Mouse (Mus musculus) liver, adult (tissue): Measurements from ENCODE around the gene Prkcb.

Source experiments
- GATA4 ChIP-seq: IDR thresholded peaks from 2 replicates; pipeline ENCODE4 v1.6.1; 2014; ENCODE audit warnings: mild to moderate bottlenecking, low read length; ENCODE audit not compliant: insufficient replicate concordance

The Prkcb gene

DNA sequence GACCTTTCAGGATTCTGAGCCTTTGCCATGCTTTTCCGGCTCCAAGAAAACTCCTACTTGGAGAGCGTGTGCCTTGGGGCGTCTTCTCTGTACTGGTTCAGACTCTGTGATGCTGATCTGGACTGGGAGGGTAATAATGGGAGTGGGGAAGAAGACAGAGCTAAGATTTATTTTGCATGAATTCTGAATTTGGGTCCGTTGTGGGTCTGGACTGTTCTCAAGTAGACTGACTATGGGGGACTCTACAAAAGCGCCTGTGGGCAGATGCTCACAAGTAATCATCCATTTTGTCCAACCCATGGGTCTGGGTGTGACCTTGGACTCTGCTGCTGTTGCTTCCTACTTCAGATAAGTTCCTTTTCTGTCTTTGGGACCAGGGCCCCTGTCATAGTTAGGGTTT is 240.1 kb downstream of the Prkcb start:
- no peak for TF ChIP-seq GATA4

DNA sequence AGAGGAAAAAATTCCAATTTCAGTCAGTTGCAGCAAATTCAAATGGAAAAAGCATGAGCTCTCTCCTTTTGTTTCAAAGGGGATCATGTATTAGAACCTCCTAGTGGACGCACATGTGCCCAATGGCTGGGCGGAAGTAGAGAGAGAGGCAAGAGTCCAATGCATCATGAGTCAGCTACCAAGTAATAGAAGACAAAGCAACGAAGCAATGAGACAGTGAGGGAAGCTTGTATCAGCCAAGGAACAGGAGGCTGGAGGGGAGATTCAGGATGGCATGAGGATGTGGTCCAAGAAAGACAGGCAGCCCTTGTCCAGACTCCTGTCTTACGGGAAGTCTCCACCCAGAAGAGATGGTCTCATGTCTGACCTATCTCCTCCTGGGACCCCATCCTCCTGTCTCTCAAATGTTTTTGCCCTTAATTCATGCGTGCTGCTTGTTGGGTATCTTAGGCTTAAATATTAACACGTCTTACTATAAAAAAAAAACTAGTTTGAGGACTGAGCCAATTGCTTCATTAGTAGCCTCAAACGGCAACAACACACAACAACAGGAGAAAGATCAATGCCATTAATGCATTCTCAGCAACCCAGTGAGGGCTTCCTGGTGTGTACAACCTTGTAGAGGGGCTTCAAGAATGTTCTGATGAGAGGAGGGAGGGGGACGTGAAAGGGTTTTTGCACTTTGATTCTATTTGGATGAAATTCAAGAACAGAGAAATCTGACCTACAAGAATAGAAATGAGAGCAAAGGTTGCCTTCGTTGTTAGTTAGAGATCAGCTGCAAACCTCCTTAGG is 245.2 kb downstream of the Prkcb start:
- TF ChIP-seq GATA4: no peak

DNA sequence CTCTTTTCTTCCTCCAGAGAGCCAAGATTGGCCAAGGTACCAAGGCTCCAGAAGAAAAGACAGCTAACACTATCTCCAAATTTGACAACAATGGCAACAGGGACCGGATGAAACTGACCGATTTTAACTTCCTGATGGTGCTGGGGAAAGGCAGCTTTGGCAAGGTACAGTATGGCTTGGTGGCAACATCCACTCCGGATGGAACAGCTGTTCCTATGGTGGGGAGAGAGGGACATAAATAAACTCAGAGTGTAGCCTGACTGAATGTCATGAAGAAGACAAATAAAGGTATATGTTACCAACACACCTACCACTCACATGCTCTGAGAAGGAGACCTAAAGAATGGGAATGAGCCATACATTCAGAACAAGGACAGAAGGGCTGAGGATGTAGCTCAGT is 256.1 kb downstream of the Prkcb start:
- TF ChIP-seq GATA4: no peak

DNA sequence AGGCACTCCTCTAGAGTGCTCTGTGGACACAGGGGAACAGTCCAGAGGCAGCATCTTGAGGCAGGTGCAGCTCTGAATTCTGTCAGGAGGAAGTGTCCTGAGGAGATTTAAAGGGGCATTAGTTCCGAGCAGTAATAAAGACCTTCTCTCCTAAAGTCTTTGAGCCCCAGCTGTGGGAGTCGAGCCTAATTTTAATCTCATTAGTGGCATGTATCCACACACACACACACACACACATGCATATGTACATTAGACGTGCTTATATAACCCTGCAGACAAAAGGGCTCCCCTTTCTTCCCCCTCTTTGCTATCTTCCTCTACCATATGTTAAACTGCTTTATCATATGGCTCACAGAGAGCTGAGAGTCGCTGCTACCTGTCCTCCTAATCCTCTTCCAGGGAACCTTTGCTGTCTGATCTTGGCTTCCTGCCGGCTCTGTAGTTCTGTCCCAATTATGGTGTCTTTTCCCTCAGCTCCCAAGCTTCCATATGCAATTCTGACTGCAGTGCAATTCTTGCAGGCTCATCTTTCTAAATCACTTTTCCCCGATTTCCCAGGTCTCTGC is 268.1 kb downstream of the Prkcb start:
- no peak for TF ChIP-seq GATA4

DNA sequence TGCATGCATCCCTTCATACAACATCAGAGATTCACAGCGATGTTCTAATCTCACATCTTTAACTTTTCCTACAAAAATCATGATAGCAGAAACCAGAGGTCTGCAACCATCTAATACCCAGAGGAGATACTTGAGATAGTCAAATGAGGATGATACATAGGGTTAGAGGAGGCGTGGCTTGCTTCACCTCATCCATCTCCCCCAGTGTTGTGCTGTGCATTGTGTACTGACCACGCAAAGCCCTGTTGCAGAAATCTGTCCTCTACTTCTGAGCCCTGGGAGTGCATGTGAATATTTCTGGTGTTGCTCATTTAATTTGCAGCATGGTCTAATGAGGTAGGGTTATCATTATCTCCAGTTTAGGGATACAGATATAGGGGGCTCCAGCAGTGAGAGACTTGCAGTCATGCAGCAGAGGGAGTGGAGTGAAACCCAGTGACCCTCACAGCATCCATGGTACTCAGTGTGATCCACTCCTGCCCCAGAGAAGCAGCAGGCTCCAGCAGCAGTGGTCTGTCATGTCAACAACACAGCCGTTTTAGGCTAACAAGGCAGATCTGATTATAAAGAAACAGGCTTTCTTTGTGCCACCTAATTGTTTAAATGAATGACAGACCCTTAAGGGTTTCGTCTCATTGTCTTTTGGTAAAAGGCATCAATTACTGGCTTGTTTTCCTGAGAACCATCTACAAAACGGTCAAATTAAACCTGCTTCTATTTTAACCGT is 269.7 kb downstream of the Prkcb start:
- no peak for TF ChIP-seq GATA4

DNA sequence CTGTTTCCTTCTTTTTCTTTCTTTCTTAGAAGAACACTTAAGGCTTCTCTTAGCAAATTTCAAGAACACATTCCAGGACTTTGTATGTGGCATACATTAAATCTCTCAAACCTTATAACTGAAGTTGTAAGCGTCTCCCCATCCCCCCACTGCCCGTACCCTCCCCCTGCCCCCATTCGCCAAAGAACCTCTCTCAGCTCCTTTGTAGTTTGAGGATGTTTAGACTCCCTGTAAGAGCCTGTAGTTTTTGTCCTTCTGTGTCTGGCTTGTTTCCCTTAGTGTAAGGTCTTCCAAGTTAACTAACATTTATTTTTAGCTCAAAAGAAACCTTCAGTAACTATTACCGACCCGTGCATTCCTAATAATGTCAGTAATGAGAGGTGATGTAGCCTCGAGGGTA is 270.4 kb downstream of the Prkcb start:
- TF ChIP-seq GATA4: no peak

DNA sequence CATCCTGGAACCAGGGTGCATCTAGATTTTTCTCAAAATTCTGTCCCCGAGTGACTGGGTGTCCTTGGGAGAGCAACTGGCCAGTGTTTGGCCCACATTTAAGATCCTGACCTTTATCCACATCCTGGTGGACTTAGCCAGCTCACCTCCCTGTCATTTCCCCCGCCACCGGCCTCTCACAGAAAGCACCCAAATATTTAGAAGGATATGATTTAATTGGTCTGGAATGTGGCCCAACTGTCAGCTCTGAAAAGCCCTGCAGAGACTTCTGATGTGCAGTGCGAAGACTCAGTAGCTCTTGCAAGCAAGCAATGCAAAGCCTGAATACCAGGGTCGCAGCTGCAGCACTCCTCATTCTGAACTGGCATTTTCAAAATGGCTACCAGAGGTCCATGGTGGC is 274.0 kb downstream of the Prkcb start:
- TF ChIP-seq GATA4: no peak

DNA sequence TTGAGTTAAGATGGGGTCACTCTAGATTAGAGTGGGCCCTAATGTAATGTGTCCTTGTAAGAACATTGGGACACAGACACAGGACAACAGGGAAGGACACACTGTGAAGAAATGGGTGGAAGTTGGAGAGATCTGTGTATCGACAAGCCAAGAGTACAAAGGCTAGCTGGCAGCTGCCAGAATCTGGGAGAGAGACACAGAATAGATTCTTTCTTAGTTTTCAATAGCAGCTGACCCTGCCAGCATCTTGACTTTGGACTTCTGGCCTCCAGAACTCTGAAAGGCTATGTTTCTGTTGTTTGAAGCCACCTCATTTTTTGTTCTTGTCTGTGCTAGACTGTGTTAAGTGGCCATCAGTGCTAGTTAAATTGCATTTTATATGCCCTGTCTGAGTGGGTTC is 276.8 kb downstream of the Prkcb start:
- no peak for TF ChIP-seq GATA4

DNA sequence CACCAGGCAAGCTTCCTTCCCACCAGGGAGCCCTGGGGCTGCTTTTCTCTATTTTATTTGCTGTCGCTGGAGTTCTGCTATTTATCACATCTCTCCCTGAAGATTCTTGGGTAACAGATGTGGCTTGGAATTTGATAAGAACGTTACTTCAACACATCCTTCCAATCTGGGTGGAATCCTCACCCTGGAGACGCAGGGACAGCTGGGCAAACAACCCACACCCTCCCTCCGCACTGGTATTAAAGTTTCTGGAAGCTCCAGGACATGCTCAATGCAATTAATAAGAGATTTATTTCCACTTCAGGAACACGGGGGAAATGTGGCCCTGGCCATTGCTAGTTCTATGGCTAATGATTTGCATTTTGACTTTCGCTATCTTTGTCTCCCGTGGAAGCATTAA is 277.5 kb downstream of the Prkcb start:
- TF ChIP-seq GATA4: no peak

DNA sequence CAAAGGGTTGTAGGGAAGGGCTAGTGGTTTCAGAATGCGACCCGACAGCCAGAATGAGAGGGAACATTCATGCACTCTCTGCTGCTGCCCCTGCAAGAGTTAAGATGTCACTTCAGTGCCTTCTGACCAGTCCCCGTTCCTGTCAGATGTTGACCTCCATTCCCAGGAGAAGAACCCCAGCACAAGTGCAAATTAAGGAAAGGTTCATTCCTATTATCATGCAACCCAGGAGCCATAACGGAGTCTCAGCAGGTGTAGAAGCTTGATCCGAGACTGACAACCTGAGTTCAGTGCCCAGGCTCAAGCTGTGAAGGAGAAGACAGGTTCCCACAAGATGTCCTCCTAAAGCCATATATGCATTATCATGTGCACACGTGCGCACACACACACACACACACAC is 280.2 kb downstream of the Prkcb start:
- TF ChIP-seq GATA4: no peak

DNA sequence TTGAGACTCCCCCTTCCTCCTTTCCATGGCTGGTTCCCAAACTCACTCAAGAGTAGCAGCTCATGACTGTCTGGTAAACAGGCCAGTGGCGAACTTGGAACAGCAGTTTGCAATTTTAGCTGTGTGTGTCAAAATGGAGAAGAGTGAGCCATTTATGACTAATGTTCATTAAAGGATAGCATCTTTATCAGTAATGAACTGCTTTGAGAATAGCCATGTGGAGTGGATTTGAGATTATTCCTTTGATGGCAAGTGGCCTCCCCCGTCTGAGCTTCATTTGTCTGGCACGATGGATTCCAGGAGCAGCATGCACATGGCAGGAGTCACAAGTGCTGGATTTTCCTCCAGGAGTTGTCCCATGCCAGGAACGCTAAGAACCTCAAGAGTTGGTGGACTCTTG is 281.9 kb downstream of the Prkcb start:
- TF ChIP-seq GATA4: no peak

DNA sequence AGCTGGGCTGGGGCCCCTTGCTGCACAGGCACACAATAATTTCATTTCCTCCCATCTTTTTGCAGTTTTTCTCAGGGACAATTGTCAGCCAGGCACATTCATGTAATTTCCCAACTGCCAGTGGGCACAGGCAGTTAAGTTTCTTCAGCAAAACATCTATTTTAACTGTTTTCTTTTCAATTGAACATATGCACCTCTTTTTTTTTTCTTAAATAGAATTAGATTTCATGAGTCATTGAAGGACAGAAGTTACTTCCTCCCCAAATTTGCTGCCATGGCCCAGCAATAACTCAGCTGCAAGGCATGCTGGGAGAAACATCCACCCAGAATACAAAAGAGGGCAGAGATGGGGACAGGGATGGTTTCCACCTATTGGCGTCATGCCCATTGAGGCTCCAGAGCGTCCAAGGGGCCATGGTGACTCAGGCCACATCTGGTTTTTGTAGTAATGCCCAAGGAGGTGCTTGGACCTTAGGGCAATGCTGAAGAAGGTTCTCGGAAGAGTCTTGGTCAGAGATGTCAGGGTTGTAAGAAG is 284.6 kb downstream of the Prkcb start:
- TF ChIP-seq GATA4: no peak

DNA sequence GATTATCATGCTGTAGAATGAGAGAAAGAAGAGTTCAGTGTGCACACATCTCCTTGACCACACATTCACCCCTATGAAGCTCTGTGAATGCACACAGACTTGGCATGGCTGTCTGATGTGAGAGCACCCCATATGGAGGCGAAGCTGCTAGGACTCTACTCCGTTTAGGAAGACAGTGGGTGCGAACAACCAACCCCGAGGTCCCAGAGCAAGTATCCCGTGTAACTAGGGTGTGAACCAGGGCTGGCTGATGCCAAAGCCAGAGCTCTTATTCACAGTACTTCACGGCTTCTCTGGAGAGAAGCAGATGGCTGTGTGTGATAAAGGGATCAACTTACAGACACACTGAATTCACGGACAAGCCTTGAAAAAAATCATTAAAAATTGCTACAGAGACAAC is 285.9 kb downstream of the Prkcb start:
- TF ChIP-seq GATA4: no peak

DNA sequence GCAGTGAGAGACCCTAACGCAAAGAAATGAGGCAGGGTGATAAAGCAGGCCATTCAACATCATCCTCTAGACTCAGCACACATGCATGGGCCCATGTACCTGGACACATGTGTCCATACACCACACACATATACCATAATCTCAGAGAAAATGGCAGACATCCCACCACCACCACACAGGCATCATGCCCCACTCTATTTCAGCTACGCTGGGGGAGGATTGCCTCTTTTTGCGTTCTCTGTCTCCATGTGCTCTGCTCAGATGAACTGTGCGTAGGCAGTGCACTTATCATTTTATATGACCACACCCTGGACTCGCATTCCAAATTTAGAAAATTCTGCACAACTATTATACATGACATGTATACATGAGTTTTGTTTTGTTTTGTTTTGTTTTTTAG is 286.5 kb downstream of the Prkcb start:
- TF ChIP-seq GATA4: no peak

DNA sequence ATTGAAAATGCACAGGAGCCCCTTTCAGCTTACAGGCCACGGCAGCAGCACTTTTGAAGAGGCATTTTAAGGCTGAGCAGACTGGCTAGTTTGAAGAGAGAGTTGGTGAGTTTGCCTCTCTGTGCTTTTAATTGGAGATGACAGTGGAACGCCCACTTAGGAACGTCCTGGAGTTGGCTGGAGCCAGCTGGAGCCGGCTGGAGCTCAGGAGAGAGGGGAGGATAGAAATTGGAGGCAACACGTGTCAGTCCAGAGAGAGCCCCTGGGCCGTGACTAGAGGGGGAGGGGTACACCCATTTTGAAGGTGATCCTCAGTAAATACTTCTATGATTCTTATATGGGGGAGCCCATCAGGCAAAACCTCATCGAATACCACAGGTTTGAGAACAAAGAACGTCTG is 287.0 kb downstream of the Prkcb start:
- no peak for TF ChIP-seq GATA4

DNA sequence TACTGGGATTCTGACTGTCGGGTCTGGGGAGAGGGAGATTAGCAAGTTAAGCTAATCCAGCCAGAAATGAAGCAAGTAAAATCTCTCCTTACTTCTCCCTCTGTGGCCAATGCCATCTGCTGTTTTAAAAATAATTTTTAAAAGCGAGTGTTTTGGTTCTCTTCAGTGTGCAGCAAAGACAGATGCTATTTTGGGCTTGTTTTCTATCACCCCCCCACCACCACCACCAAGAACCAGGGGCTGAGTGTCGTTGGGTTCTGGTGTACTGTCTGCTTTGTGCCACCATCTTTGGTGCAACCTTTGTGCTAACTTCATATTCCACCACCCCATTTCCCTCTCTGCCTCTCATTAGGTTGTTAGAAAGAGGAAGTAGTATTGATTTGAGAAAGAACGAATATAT is 289.0 kb downstream of the Prkcb start:
- no peak for TF ChIP-seq GATA4
